Mouse (Mus musculus) liver, embryonic 13.5 days (tissue): ENCODE measurements around the gene Lgr4. TPM values are rescaled to one million over a fixed set of nuclear protein-coding genes. Genes with fewer than 3 reads are reported as not detected.

Source experiments
- ATAC-seq: fragments of 200-750 bp; cut with Nextera tagmentation; 2 replicates; pipeline ENCODE4 v1.8.0; 2017; ENCODE audit warnings: low read depth, mild to moderate bottlenecking, moderate number of reproducible peaks, moderate library complexity
- DNase-seq: peaks from one replicate; pipeline ENCODE4 v3.0.0; 2022
- H3K27ac ChIP-seq: fragments of 300-500 bp; sonication (generic); 2 replicates; pipeline ENCODE4 v1.5.1; 2015; ENCODE audit warnings: moderate library complexity, mild to moderate bottlenecking, inconsistent platforms
- H3K27me3 ChIP-seq: fragments of 300-500 bp; sonication (generic); 2 replicates; pipeline ENCODE4 v1.6.1; 2015; ENCODE audit warnings: mild to moderate bottlenecking, inconsistent platforms
- H3K36me3 ChIP-seq: fragments of 300-500 bp; sonication (generic); 2 replicates; pipeline ENCODE4 v1.6.1; 2015; ENCODE audit warnings: mild to moderate bottlenecking, inconsistent platforms
- H3K4me1 ChIP-seq: fragments of 300-500 bp; sonication (generic); replicated peaks from 2 replicates; pipeline ENCODE4 v1.6.1; 2015; ENCODE audit warnings: inconsistent platforms
- H3K4me2 ChIP-seq: fragments of 300-500 bp; sonication (generic); 2 replicates; pipeline ENCODE4 v1.6.1; 2015; ENCODE audit warnings: inconsistent platforms, mild to moderate bottlenecking, moderate library complexity
- H3K4me3 ChIP-seq: fragments of 300-500 bp; sonication (generic); replicated peaks from 2 replicates; pipeline ENCODE4 v1.5.1; 2015; ENCODE audit warnings: mild to moderate bottlenecking, inconsistent platforms
- H3K9ac ChIP-seq: fragments of 300-500 bp; sonication (generic); 2 replicates; pipeline ENCODE4 v1.6.1; 2015; ENCODE audit warnings: mild to moderate bottlenecking, inconsistent platforms
- H3K9me3 ChIP-seq: fragments of 300-500 bp; sonication (generic); replicated peaks from 2 replicates; pipeline ENCODE4 v1.6.1; 2016; ENCODE audit warnings: inconsistent platforms
- WGBS: fragments of 180-500 bp; shearing (Covaris S2); methylation state at CpG from one replicate; pipeline ENCODE4 v1.1.7; 2015; ENCODE audit not compliant: insufficient replicate concordance; 5-methylcytosine and 5-hydroxymethylcytosine counted together
- polyA plus RNA-seq: library from polyadenylated mRNA; unstranded; fragments of >200 nt; fragmentation: Nextera tagmentation; extraction: Ambion mirVana; gene quantifications from 2 replicates; pipeline ENCODE4 v1.2.1, GENCODE M21; 2015

Gene Lgr4
- polyA plus RNA-seq, 1 experiment from 2014 or later: 3.1 TPM

DNA sequence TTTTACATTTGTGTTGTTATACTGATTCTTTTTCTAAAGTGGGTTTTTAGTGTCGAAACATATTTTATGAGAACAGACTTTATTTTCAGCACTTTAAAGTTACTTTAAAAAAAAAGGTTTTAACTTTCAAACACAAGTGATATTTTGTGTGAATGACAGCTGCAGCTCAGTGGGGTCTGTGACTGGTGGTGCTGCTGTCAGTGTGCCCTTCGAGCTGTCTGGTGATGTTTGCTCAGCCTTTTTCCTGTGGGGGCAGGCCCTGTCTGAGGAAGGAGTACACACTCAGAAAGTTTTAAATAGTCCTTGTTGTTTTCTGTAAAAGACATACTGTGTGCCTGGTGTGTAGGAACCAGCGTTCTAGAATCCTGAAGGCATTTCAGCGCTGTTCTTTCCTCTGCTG is 119.2 kb downstream of the Lgr4 start:
- Histone ChIP-seq H3K4me1 (peaks cover 6% of the 10 kb centered on the region), H3K4me2 (no peak overlapping the region), H3K27me3 (no peaks in the 10 kb centered on the region), H3K36me3 (peaks cover 30% of the 10 kb centered on the region), H3K27ac (no peak overlapping the region), H3K9ac (no peak overlapping the region), H3K9me3 (no peaks in the 10 kb centered on the region), H3K4me3 (no peak overlapping the region)
- 70% methylated on average over 4 of the region's 4 CpGs for WGBS
- DNase-seq: no peak
- ATAC-seq: no peak

DNA sequence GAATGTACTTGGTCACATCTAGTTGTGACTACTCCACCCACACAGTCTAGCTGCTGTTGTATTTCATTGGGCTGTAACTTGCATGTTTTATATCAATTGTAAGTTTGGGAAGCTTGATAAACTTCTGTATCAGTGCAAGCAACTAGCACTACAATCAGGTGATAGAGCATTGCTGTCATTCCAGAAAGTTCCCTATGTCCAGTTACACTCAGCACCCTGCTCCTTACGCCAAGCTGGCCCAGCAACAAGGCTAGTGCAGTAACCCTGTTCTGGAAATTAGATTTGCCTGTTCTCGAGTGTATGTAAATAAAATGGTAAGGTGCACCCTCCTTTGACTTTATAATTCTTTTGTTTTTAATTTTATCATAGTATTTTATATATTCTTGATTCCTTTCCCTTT is 119.8 kb downstream of the Lgr4 start:
- ATAC-seq (no peak), DNase-seq (no peak)
- Histone ChIP-seq H3K9ac (no peak overlapping the region), H3K4me2 (no peak overlapping the region), H3K36me3 (peaks cover 31% of the 10 kb centered on the region), H3K4me1 (peaks cover 6% of the 10 kb centered on the region), H3K27ac (no peak overlapping the region), H3K4me3 (no peak overlapping the region), H3K9me3 (no peaks in the 10 kb centered on the region), H3K27me3 (no peaks in the 10 kb centered on the region)
- 75% methylated on average over 2 of the region's 2 CpGs for WGBS

DNA sequence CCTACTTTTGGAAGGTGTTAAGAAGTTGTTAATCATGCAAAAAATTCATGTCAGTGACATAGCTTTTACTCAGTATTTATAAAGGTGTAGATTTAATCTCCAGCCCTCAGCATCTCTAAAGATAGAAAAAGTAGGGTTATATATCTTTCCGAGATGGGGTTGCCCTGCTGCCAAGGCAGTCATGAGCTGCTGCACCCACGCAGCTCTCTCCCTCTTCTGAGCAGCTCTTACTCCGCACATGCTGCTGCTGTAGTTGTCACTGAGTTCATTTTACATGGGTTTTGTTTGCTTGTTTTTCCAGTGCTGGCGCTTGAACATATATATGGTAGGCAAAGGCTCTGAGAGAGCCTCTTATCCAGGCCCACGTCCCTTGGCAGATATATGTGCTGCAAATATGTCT is 120.9 kb downstream of the Lgr4 start:
- H3K27me3 ChIP-seq: no peaks in the 10 kb centered on the region
- no peak overlapping the region for H3K9ac ChIP-seq
- peaks cover 6% of the 10 kb centered on the region for H3K4me1 ChIP-seq
- peaks cover 20% of the 10 kb centered on the region for H3K36me3 ChIP-seq
- H3K4me2 ChIP-seq: no peak overlapping the region
- H3K9me3 ChIP-seq: no peaks in the 10 kb centered on the region
- DNase-seq (no peak), ATAC-seq (no peak)
- H3K4me3 ChIP-seq: no peak overlapping the region
- WGBS: 79% methylated on average over 5 of the region's 5 CpGs
- H3K27ac ChIP-seq: no peak overlapping the region

DNA sequence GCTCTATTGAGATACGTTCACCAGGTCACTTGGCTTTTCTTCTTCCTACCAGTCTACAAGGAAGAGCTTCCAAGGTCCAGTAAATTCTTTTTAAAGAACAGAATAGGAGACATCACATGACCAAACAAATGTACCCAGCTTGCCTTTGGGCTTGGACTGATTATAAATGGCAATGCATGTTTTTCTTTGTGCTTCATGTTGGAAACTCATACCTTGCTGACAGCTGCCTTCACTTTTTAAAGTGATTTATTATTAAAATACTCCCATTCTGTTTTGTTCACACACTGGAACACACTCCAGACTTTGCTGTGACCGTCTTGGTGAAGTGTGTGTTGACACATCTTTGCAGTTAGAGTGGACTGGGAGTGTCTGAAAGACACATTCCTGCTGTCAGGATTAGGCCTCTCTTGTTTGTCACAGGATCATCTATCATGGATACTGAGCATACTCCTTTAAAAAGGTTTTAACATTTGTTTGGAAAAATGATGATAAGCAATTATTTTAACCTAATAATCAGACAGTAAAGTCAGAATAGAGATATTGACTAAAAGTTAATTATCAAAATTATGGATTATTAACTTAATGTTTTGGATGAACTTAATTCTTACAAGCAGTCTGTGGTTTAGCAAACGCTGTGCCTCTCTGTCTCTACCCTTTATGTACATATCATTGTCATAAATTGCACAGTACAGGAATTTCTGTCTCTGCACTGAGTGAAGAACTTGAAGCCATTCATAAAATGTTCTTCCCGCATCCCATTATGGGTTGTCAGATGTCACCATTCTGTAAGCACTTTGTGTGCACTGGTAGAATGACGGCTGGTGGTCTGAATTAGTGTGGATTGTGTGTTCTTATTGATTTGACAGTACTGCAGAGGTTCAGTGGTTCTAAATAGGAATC is 125.7 kb downstream of the Lgr4 start:
- Histone ChIP-seq H3K4me1 (no peaks in the 10 kb centered on the region), H3K9me3 (no peaks in the 10 kb centered on the region), H3K4me2 (no peak overlapping the region), H3K9ac (no peak overlapping the region), H3K4me3 (no peak overlapping the region), H3K27ac (no peak overlapping the region), H3K36me3 (peaks cover 10% of the 10 kb centered on the region; the same call in 1 of the 2 replicates), H3K27me3 (no peaks in the 10 kb centered on the region)
- no peak for ATAC-seq
- WGBS: 84% methylated on average over 5 of the region's 5 CpGs
- no peak for DNase-seq

DNA sequence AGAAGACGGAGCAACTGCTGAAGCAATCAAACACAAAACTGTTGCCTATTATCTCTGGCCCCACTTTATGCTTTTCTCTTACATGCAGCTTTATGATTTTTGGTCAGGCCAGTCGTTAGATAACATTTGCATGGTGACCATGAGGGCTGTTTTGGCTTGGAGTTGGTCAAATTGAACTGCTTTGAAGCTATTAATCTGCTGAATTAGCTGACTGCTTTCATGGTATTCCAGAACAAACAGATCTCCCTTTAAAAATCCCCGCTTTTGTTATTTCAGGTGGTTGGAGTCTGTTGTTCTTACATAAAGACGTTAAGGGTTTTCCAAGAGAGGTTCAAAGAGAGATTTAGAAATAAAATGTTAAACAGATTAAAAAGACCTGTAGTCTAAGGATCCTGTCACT is 141.0 kb downstream of the Lgr4 start:
- WGBS: 64% methylated on average over 4 of the region's 4 CpGs

DNA sequence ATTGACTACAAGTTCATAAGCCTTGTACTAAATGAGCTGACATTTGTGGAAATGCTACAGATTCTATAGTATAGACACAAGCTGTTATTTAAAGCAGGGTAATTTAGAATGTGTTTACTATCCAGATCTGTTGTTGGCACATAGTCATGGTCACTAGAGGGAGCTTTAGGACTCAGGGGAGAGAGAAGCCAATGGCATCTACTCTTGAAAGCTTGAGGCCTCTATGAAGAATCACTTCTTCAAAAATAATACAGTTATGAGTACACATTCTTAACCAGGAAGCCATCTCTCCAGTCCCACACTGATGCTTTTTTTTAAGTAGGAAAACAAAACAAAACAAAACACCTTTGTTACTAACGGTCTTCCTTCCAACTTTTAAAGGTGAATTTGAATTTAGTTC is 145.7 kb downstream of the Lgr4 start:
- no peak for ATAC-seq
- H3K4me1 ChIP-seq: no peaks in the 10 kb centered on the region
- DNase-seq: no peak
- H3K36me3 ChIP-seq: no peaks in the 10 kb centered on the region
- 58% methylated on average over 1 of the region's 1 CpGs for WGBS
- H3K9ac ChIP-seq: no peak overlapping the region
- H3K4me2 ChIP-seq: no peak overlapping the region
- no peaks in the 10 kb centered on the region for H3K27me3 ChIP-seq
- no peaks in the 10 kb centered on the region for H3K9me3 ChIP-seq
- no peak overlapping the region for H3K27ac ChIP-seq
- no peak overlapping the region for H3K4me3 ChIP-seq

More for the DNA sequence above, 141.0 kb downstream of the Lgr4 start:
- no peak for DNase-seq
- no peaks in the 10 kb centered on the region for H3K36me3 ChIP-seq
- no peak overlapping the region for H3K27ac ChIP-seq
- no peak overlapping the region for H3K4me2 ChIP-seq
- no peak overlapping the region for H3K9ac ChIP-seq
- no peaks in the 10 kb centered on the region for H3K4me1 ChIP-seq
- H3K27me3 ChIP-seq: no peaks in the 10 kb centered on the region
- no peak overlapping the region for H3K4me3 ChIP-seq
- ATAC-seq: no peak
- H3K9me3 ChIP-seq: no peaks in the 10 kb centered on the region

Other genes starting within 250 kb of the Lgr4 start
- 0.16 and 0.20 TPM in 2 replicates for gene Bdnf, start 242.9 kb upstream of the Lgr4 start, polyA plus RNA-seq
- 20.0 and 24.4 TPM in 2 replicates for gene Lin7c, start 26.8 kb upstream of the Lgr4 start, polyA plus RNA-seq
- gene Ccdc34, start 100.2 kb downstream of the Lgr4 start, polyA plus RNA-seq: 26.2 and 34.1 TPM in 2 replicates